Mouse (Mus musculus) spleen, postnatal 36 days (tissue): ENCODE data around the gene Gm3336.

Source experiments
- DNase-seq, 2 experiments: peaks; one replicate each; pipeline ENCODE4 v3.0.0; 2022; ENCODE audit warnings: low spot score in 2 of 2, mixed read lengths in 1 of 2

Gene Gm3336

DNA sequence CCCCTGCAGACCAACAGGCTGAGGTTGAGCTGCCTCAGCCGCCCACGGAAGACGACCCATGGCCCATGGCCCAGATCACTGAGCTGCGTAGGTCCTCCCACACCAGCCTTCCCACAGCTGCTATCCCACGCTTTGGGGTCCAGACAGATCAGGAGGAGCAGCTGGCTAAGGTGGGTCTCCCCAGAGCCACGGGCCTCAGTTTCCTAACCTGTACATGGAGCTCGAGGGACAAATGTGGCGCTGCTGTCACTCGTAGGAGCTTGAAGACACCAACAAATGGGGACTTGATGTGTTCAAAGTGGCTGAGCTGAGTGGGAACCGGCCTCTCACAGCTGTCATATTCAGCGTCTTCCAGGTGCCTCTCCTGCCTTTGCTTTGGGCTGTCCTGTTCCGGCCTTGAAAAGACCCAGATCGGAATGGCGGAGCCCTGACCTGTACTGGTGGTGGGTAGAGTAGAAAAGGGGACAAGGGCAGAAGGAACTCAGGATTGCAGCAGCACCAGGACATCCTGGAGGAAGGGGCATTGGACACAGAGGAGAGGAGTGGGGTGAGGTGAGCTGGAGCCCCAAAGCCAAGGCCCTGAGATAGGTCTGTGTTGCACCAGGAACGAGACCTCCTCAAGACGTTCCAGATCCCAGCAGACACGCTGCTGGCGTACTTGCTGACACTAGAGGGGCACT is 29.0 kb downstream of the Gm3336 start:
- no peak for DNase-seq

DNA sequence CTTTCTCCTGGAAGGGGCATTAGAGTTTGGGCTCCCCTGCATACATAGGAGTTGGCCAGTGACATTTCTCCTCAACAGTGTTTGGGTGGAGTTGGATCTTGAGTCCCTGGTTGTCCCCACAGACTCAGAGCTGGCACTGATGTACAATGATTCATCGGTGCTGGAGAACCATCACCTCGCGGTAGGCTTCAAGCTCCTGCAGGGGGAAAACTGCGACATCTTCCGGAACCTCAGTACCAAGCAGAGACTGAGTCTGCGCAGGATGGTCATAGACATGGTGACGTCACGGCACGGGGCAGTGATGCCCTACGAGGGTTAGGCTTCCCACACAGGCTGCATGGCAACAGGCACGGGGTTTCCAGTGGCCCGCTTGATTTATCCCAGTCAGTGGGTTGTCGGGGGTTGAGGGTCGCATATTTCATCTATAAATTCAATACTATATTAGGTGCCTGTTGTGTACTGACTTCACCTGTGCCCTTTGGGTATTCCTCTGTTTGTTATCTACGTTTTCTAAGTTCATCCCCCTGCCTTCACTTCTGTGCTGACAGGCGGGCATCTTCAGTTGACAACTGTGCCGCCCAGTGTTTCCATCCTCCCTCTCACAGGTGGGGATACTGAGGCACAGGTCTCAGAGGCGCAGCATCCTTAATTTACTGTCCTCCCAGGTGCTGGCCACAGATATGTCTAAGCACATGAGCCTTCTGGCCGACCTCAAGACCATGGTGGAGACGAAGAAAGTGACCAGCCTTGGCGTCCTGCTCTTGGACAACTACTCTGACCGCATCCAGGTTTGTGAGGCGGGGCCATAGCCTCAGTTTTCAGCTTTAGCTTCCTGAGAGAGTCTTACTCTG is 30.1 kb downstream of the Gm3336 start:
- no peak for DNase-seq

DNA sequence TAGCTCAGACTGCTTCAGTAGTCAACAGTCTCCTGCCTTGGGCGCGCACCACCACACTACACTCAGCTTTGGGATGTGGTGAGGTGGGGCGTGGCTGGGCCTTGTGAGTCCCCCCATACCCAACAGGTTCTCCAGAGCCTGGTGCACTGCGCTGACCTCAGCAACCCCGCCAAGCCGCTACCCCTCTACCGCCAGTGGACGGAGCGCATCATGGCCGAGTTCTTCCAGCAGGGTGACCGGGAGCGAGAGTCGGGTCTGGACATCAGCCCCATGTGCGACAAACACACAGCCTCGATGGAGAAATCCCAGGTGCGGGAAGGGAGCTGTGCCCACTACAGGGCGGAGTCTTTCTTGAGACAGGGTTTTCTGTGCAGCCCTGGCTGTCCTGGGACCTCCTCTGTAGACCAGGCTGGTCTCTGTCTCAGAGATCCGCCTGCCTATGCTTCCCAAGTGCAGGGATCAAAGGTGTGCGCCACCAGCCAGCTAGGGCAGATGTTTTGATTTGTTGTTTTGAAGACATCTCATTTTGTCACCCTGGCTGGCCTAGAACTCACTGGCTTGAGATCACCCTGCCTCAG is 30.8 kb downstream of the Gm3336 start:
- DNase-seq, result no peak

DNA sequence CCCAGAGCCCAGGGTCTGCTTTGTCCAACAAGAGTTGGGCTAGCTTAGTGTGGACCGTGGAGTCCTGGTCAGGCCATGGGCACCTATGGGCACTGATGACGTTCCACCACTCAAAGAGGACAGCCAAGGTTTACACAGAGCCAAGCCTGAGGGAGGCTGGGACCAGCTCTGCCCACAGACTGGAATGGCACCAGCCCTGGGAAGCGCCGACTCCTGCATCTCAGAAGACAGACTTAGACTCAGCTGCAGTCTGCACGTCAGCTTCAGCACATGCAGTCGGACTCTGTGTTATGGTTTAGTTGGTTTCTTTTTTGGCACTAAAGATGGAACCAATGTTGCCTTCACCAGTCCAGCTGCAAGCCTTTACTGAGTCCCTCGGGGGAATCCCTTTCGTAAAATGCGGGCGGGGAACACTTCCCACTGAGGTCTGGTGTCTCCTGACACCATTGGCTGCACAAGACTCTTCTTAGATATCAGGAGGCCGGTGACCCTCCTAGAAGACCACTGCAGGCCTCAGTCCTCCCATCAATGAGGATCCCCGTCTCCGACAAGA is 31.9 kb downstream of the Gm3336 start:
- no peak for DNase-seq

DNA sequence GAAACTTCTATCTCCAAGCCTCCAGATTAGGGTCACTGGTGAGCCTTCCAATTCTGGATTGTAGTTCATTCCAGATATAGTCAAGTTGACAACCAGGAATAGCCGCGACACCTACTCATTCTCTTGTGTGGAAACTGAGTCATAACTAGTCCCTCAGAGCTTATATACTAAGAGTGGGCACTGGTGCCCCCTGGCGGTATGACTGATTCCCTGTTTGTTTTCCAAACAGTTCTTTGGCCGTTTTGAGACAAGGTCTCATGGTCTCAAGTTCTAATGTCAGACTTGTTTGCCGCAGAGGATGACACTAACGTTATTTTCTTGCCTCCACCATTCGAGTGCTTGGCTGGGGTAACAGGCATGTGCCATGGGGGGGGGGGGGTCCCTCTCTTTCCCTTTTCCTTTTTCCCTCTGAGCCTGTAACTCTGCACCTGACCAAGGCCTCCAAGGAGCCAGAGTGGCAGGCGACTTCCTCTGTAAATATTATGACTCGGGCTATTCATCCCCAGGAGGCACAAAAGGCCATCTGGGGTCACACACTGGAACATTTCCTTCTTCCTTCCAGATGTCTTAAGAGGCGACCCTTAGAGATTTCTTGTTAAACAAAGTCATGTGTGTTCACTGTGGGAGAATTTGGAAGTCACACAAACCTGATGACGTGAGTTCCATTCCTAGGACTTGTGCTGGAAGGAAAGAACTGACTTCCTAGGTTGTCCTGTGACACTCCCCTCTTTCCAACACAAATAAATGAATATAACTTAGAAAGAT is 33.8 kb downstream of the Gm3336 start:
- DNase-seq, result peak in 1 of 2 experiments; percentile 78

DNA sequence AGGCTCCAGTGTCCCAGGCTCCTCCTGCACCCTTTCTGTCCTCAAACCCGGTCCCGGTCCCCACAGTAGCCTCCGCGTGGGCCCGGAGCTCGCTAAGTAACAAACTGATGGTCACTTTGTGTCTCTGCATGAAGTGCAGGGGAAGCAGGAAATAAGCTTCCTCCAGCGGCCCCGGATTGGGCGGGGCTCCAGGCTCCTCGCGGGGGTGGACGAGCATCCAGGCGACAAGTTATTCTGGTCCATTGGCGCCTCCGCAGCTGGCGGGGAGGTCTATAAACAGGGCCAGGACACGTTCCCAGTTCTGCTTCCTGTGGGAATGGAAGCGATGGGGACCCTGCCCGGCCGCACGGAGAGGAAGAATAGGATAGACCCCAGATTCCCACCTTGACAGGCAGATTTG is 34.8 kb downstream of the Gm3336 start:
- DNase-seq, result peak; percentile 82 to 84

DNA sequence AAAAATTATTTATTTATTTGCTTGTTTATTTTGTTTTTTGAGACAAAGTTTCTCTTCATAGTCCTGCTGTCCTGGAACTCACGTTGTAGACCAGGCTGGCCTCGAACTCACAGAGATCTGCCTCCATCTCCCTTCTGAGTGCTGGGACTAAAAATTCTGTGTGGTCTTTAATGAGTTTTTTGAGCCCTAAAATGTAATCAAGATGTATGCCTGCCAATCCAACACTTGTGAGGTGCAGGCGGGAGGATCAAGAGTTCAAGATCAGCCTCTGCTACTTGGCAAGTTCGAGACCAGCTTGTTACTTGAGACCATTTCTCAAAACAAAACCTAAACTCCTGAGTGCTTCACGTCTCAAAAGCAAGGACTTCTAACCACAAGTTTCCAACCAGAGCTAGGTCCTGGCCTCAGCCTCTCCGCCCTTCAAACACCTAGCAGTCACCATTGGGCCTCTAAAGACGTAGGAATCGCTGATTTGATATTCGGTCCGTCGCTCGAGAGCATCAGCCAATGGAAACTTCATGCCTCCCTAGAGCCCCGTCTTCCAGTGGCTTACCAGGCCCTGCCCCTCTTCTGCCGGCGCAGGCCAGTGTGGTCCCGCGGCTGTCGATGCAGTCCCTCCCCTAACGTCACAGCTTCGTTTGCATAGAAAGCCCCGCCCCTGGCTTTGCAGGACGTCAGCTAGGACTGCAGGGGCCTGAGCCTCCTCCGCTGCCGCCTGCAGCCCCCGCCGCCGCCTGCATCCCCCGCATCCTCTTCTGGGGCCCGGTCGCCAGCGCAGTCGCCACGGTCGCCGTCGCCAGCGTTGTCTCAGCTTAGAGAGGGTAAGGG is 35.9 kb downstream of the Gm3336 start, which contains the start of gene Rab3a:
Gene Rab3a, plus strand, starts transcription at position 637 of the 828 bp plus-strand sequence.
- peak; percentile 99 for DNase-seq

DNA sequence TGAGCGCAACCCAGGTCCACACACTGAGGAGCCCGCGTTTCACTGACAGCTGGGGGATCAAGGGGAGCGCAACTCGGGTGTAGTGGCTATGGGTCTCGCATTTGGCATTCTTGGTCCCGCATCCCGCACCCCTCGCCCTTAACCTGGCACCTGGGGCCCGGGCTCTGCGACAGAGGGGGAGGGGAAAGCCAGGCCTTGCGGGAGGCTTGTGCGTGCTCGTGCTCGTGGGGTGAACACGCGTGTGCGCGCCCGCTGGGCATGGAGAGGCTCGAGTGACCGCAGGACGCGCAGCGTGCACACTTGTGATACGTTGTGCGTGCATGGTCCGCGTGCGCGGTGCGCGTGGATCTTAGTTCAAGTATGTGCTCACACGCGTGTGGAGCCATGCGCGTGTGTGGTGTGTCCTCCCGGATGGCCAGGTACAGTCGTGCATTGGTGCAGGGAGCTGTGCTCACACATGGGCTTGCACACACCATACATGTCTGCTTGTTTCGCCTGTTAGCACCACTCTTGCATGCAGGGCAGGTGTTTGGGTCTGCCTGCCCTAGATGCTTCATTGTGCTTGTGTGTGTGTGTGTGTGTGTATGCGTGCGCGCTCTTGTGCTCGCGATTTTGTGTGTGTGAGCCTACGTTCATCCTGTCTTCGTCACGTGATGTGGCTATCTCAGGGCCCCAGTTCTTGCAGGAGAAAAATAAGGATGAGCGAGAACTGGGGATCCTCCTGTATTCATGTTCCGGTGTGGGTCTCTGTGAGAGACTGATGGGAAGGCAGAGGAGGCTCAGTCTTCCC is 36.7 kb downstream of the Gm3336 start:
- peak in 1 of 2 experiments; percentile 54 for DNase-seq

DNA sequence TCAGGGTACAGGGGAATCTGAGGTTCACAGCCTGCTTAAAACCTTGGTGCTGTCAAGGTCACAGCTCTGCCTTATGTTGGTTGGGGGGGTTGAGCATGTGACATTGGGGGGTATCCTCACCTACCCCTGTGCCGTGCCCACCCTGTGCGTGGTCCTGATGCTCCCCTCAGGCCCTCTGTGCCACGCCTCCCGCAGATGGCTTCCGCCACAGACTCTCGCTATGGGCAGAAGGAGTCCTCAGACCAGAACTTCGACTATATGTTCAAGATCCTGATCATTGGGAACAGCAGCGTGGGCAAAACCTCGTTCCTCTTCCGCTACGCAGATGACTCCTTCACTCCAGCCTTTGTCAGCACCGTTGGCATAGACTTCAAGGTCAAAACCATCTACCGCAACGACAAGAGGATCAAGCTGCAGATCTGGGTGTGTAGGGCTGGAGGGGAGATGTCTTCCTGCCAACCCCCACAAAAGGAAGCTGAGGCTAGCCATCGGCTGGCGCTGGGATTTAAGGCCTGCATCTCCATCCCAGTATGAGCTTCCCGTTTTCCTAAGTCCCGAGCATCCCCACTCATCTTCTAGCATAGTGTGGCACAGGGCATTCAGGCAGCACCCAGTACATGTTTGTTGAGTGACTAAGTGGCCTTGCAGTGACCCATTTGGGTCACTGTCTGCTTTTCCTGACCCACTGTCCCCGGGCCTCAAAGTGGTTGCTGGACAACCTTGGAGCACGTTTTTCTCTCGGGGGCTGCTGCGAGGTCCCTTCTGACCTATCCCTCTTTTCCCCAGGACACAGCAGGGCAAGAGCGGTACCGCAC is 37.5 kb downstream of the Gm3336 start:
- DNase-seq, result no peak

DNA sequence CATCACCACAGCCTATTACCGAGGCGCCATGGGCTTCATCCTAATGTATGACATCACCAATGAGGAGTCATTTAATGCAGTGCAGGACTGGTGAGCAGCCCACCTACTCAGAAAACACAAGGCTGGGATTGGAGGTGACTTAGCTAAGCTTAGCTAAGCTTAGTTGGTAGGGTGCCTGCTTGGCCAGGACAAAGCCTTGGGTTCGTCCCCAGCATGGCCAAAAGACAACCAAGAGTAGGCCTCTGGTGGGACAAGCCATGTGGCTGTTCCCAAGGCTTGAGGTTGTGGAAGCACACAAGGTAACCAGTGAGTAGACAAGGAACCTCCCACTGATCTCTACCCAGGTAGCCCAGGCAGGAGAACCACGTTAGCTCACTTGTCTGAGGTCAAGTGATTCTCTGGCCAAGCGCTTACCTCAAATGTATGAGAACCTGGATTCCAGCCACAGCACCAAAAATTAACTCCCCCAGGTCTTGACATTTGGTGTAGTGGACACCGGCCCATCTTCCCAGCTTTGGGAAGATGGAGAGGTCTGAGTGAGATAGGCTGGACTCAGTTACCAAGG is 38.2 kb downstream of the Gm3336 start:
- DNase-seq, result no peak

DNA sequence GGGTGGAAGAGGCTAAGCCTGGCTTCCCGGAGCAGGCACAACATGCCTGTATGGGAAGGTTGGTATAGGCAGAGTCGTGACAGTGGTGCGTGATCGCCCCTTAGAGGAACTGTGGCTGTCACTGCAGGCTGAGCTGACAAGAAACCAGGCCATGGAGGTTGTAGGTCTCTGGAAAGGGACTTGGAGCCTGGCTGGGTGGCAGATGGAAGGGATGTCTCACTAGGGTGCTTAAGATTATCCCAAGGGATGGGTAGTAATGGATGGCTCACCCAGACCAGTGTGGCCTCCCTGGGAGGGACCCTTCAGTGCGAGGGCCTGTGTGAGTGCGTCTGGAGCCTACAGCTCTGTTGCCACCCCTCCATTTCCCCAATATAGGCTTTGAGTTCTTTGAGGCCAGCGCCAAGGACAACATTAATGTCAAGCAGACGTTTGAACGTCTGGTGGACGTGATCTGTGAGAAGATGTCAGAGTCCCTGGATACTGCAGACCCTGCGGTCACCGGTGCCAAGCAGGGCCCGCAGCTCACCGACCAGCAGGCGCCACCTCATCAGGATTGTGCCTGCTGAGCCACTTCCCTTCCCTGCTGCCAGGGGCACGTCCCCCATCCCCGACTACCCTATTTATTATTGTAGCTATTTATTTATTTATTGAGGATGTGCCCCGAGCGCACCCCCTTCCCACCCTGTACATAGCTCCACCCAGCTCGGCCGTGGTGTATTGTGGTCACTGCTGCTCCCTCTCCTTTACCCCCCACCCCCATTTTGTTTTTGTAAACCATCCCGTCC is 39.4 kb downstream of the Gm3336 start:
- DNase-seq, result no peak

DNA sequence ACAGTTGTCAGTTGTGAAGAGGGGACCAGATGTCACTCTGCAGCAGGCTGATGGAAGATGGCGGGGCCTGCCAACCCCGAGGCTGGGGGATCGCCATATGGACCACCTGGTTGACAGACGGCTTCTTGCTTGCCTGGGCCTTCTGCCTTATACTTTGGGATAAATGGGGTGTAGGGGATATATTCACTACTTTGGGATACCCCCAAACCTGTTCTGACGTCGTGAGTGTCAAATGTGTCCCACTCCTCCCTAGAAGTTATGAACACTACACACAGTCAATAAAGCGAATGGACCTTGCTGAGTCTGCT is 39.9 kb downstream of the Gm3336 start:
- no peak for DNase-seq

DNA sequence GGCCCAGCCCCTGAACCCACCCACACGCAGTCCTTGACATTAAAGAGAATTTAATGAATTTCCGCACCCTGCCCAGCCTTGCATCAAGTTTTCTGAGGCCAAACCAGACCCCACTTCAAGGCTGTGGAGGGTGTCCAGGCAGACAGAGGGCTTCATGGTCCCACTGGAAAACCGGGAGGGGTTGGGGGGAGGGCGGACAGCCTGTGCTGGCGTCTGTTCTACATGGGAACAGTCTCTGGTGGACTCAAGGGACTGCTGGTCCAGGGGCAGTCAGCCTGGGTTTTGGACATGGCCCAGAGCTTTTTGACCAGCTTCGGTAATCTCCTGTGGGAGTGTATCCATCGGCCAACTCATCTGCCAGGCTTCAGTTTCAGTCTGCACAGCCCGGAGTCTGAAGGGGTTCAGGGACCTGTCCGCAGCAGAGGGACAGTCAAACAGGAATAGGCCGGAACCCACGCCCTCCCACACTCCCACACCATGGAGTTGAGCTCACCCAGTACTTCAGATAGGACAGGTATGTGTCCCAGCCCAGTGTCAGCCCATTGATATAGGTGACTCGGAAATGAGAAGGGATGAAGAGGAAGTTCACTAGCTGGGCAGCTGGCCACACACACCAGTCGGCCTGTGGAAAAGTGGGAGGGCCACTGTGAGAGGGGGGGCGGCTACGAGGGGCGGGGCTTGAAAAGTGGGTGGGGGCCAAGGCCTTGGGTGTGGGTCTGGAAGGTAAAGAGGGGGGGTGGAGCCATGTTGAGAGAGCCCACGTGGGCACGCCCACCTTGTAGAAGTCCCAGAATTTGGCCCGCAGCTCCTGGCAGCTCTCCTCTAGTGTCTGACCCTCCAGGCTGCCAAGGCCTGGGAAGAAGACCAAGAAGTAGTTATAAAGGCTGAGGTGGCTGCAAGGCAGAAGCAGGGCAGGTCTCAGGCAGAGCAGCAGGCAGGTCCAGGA is 40.5 kb downstream of the Gm3336 start:
- DNase-seq, result no peak

DNA sequence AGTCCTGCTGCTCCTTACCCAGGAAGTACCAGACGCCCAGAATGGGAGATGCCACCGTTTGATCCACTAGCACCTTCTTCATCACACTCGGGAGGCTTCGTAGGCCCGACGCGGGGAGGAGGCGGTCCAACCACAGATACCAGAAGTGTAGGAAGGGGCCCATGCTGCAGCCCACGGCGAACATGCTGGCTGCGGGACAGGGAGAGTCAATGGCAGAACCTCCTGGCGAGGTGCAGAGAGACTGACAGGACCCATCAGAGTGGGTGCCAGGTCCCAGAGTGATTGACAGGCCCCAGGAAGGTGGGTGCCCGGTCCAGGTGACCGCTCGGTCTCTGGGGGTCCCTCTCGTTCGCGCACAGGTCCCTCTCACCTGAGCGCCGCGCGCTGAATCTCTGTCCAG is 42.0 kb downstream of the Gm3336 start:
- no peak for DNase-seq

DNA sequence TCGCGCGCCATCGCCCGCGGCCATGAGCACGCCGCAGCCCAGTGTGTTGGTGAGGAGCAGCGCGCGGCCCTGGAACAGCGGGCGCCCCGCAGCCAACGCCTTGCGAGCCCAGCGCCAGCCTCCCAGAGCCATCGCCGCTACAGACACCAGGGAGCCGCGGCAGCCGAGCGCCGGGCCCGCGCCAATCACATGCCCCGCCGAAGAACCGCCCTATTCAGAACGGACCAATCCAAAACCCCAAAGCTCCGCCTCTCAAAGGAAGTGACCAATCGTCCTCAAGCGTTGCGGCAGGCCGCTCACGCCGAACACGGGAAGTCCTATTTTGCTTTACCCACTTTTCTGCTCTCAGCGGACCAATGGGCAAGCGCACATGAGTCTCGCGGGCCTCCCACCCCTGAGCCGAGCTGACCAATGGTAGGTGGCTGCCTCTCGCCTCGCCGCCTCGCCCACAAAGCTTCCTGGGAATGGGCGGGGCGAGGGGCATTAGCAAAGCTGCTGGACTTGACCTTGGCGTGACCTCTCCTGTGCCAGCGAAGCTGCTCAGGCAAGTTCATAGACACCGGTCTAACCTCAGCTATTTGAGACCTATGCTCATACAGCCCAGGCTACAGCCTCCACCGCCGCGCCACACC is 42.5 kb downstream of the Gm3336 start, which contains the start of gene Mpv17l2:
Gene Mpv17l2, minus strand, starts transcription at position 172 of the 632 bp plus-strand sequence.
- peak; percentile 98 to 99 for DNase-seq

DNA sequence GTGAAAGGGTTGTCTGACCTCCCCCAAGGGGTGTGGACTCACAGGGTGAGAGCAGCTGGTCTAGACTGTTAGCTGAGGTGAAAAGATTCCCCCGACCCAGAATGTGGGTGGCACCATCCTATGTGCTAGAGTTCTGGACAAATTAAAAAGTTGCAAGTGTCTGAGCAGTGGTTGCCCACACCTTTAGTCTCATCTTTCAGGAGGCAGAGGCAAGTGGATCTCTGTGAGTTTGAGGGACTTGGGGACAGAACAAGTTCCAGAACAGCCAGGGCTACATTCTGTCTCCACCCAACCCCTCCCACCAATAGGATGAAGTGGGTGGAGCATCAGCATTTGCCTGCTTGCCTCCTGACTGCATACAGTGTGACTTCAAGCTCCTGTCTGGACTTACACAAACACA is 43.8 kb downstream of the Gm3336 start:
- peak; percentile 59 to 70 for DNase-seq
